Mouse (Mus musculus) heart, postnatal 0 days (tissue): Measurements from ENCODE around the gene Kitl.

Experiments
- CTCF ChIP-seq: IDR thresholded peaks from 2 replicates; pipeline ENCODE4 v1.5.1; 2016; ENCODE audit warnings: antibody characterized with exemption, control low read depth, low read depth
- EP300 ChIP-seq: IDR thresholded peaks from 2 replicates; pipeline ENCODE4 v1.6.1; 2016; ENCODE audit warnings: antibody characterized with exemption, low read depth

DNA sequence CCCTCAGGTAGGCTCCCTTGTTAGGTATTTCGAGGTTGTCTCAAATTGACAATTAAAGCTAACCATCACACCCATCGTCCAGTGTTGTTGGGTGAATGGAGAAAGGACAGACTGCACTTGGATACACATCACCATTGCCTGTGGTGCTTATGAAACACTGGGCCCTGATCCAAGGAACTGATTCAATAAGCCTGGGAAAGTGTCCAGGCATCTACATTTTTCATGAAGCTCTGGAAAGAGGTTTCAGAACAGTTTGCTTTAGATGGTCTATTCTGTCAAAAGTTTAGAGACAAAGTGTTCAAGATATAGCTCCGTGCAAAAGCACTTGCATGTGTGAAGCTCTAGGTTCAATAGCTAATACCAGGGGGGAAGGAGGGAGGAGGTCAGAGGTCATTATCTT is 38.6 kb downstream of the Kitl start:
- TF ChIP-seq CTCF (no peak), EP300 (no peak)
